Mouse (Mus musculus): ENCODE results near the gene A830031A19Rik. TPM values are rescaled to one million over a fixed set of nuclear protein-coding genes. Genes with fewer than 3 reads are reported as not detected.

Gene A830031A19Rik
- polyA plus RNA-seq, 1 experiment from 2014 or later: not detected

- peaks cover 57% of the 10 kb centered on the region for H3K4me1 ChIP-seq
- DNase-seq (ENCODE audit: extremely low spot score, low spot score): peak; percentile 77
These were observed 6.3 kb upstream of the A830031A19Rik start for GRCm38 (mm10) chr11:24081016-24081686.

DNA sequence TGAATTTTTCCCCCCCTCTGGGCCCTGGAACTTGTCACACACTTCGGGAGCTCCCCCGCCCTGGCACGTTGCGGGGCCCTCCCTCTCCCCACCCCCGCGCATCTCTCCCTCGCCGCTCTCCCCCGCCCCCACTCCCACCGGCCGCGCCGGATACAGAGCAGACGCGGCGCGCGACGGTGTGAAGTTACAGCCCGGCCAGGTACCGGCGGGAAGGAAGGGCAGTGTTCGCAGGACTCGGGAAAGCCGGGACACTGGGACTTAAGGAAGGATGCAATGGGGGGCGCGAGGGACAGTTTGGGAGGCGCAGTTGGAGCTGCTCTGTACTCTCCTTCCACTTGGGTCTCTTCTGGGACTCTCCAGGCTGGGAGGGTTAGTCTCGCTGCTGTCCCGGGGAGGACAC lies 5.7 kb upstream of the A830031A19Rik start:
- peak overlapping the region; percentile 96 for H3K27ac ChIP-seq
- WGBS: 0% methylated on average over 30 of the region's 30 CpGs
- peak overlapping the region; percentile 75 for H3K4me3 ChIP-seq
- H3K4me1 ChIP-seq: peaks cover 59% of the 10 kb centered on the region
- H3K9me3 ChIP-seq: no peaks in the 10 kb centered on the region
- peak; percentile 62 for DNase-seq (ENCODE audit: extremely low spot score, low spot score)
- H3K27me3 ChIP-seq (ENCODE audit: poor library complexity, severe bottlenecking): peaks cover 33% of the 10 kb centered on the region
- H3K36me3 ChIP-seq (replicated peaks): peaks cover 6% of the 10 kb centered on the region

More at GRCm38 (mm10) chr11:24081016-24081686, 6.3 kb upstream of the A830031A19Rik start:
- Histone ChIP-seq H3K36me3 (replicated peaks) (peaks cover 12% of the 10 kb centered on the region), H3K27ac (peak overlapping the region; percentile 96), H3K27me3 (ENCODE audit: poor library complexity, severe bottlenecking) (peaks cover 33% of the 10 kb centered on the region), H3K9me3 (no peaks in the 10 kb centered on the region), H3K4me3 (peak overlapping the region; percentile 75)
- under 1% methylated on average over 35 of the region's 35 CpGs for WGBS

GRCm38 (mm10) chr11:24079392-24080391 lies 4.8 kb upstream of the A830031A19Rik start:
- Histone ChIP-seq H3K4me3 (peak overlapping the region; percentile 75), H3K27me3 (ENCODE audit: poor library complexity, severe bottlenecking) (peaks cover 33% of the 10 kb centered on the region), H3K9me3 (no peaks in the 10 kb centered on the region), H3K4me1 (peaks cover 62% of the 10 kb centered on the region), H3K27ac (peak overlapping the region; percentile 96), H3K36me3 (replicated peaks) (no peaks in the 10 kb centered on the region)
- peak; percentile 67 for DNase-seq (ENCODE audit: extremely low spot score, low spot score)
- under 1% methylated on average over 43 of the region's 43 CpGs for WGBS

- H3K27me3 ChIP-seq (ENCODE audit: poor library complexity, severe bottlenecking): peaks cover 40% of the 10 kb centered on the region
- under 1% methylated on average over 38 of the region's 38 CpGs for WGBS
- peaks cover 67% of the 10 kb centered on the region for H3K4me1 ChIP-seq
- peak; percentile 68 for DNase-seq (ENCODE audit: extremely low spot score, low spot score)
- H3K9me3 ChIP-seq: no peaks in the 10 kb centered on the region
- peak overlapping the region; percentile 75 for H3K4me3 ChIP-seq
- peak overlapping the region; percentile 96 for H3K27ac ChIP-seq
- no peaks in the 10 kb centered on the region for H3K36me3 ChIP-seq (replicated peaks)
These were observed 4.0 kb upstream of the A830031A19Rik start for GRCm38 (mm10) chr11:24078706-24079316.

DNA sequence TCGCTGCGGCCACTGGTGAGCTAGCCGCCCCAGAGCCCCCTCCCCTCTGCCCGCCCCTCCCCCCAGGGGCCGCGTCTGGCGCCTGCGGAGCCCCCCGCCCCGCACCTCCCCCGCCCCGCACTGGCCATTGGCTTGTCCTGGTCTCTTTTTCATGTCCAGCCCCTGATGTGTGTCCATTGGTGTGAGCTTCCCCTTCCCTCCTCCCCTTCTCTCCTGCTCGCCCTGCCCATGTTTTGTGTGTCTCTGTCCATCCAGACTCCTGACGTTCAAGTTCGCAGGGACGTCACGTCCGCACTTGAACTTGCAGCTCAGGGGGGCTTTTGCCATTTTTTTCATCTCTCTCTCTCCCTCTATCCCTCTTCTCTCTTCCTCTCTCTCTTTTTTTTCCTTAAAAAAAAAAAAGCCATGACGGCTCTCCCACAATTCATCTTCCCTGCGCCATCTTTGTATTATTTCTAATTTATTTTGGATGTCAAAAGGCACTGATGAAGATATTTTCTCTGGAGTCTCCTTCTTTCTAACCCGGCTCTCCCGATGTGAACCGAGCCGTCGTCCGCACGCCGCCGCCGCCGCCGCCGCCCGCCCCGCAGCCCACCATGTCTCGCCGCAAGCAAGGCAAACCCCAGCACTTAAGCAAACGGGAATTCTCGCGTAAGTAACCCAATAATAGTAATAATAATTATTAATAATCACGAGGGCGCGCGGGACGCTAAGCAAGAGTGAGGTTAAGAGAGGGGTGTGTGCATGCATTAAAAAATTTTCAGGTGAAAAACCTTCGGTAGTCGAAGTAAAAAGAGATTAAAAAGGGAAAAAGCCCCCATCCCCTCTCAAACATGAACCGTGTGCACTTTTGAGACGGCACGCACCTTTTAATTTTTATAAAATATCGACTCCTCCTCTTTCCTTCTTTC lies 3.2 kb upstream of the A830031A19Rik start, which contains the start of gene Bcl11a:
TSS of gene Bcl11a (plus strand) at position 262 of the 911 bp plus-strand sequence.
- peaks cover 67% of the 10 kb centered on the region for H3K4me1 ChIP-seq

GRCm38 (mm10) chr11:24076821-24077730 lies 2.2 kb upstream of the A830031A19Rik start:
- H3K4me1 ChIP-seq: peaks cover 59% of the 10 kb centered on the region
- no peaks in the 10 kb centered on the region for H3K36me3 ChIP-seq (replicated peaks)
- DNase-seq (ENCODE audit: extremely low spot score, low spot score): peak; percentile 77
- peak overlapping the region; percentile 75 for H3K4me3 ChIP-seq
- H3K27ac ChIP-seq: peak overlapping the region; percentile 96
- peaks cover 44% of the 10 kb centered on the region for H3K27me3 ChIP-seq (ENCODE audit: poor library complexity, severe bottlenecking)
- H3K9me3 ChIP-seq: no peaks in the 10 kb centered on the region
- under 1% methylated on average over 59 of the region's 59 CpGs for WGBS

More for the DNA sequence above, 3.2 kb upstream of the A830031A19Rik start, which contains the start of gene Bcl11a:
- no peaks in the 10 kb centered on the region for H3K36me3 ChIP-seq (replicated peaks)
- H3K27me3 ChIP-seq (ENCODE audit: poor library complexity, severe bottlenecking): peaks cover 39% of the 10 kb centered on the region
- under 1% methylated on average over 41 of the region's 51 CpGs for whole genome bisulfite sequencing
- peak within 1 kb of the TSS; percentile 75 for H3K4me3 ChIP-seq
- peak within 1 kb of the TSS; percentile 96 for H3K27ac ChIP-seq
- peak; percentile 89 for DNase-seq (ENCODE audit: extremely low spot score, low spot score)
- H3K9me3 ChIP-seq: no peaks in the 10 kb centered on the region

GRCm38 (mm10) chr11:24076127-24076650 lies 1.3 kb upstream of the A830031A19Rik start:
- Histone ChIP-seq H3K4me3 (peak overlapping the region; percentile 75), H3K4me1 (peaks cover 51% of the 10 kb centered on the region)

GRCm38 (mm10) chr11:24075486-24076126 lies 752 bp upstream of the A830031A19Rik start:
- peaks cover 45% of the 10 kb centered on the region for H3K4me1 ChIP-seq

More at GRCm38 (mm10) chr11:24076127-24076650, 1.3 kb upstream of the A830031A19Rik start:
- peak; percentile 80 for DNase-seq (ENCODE audit: extremely low spot score, low spot score)
- WGBS: under 1% methylated on average over 32 of the region's 32 CpGs
- Histone ChIP-seq H3K27ac (peak overlapping the region; percentile 96), H3K27me3 (ENCODE audit: poor library complexity, severe bottlenecking) (peaks cover 44% of the 10 kb centered on the region), H3K9me3 (no peaks in the 10 kb centered on the region), H3K36me3 (replicated peaks) (no peaks in the 10 kb centered on the region)

GRCm38 (mm10) chr11:24074021-24074591 lies 748 bp downstream of the A830031A19Rik start:
- H3K36me3 ChIP-seq (replicated peaks): no peaks in the 10 kb centered on the region
- H3K4me3 ChIP-seq: peak overlapping the region; percentile 75
- peaks cover 34% of the 10 kb centered on the region for H3K4me1 ChIP-seq
- peaks cover 35% of the 10 kb centered on the region for H3K27me3 ChIP-seq (ENCODE audit: poor library complexity, severe bottlenecking)
- DNase-seq (ENCODE audit: extremely low spot score, low spot score): no peak
- under 1% methylated on average over 18 of the region's 18 CpGs for WGBS
- no peaks in the 10 kb centered on the region for H3K9me3 ChIP-seq
- peak overlapping the region; percentile 37; the same call in 1 of the 2 replicates for H3K27ac ChIP-seq

More at GRCm38 (mm10) chr11:24075486-24076126, 752 bp upstream of the A830031A19Rik start:
- Histone ChIP-seq H3K27ac (peak overlapping the region; percentile 96), H3K4me3 (peak overlapping the region; percentile 75), H3K36me3 (replicated peaks) (no peaks in the 10 kb centered on the region), H3K9me3 (no peaks in the 10 kb centered on the region), H3K27me3 (ENCODE audit: poor library complexity, severe bottlenecking) (peaks cover 40% of the 10 kb centered on the region)
- no peak for DNase-seq (ENCODE audit: extremely low spot score, low spot score)
- WGBS: 0% methylated on average over 17 of the region's 17 CpGs

DNA sequence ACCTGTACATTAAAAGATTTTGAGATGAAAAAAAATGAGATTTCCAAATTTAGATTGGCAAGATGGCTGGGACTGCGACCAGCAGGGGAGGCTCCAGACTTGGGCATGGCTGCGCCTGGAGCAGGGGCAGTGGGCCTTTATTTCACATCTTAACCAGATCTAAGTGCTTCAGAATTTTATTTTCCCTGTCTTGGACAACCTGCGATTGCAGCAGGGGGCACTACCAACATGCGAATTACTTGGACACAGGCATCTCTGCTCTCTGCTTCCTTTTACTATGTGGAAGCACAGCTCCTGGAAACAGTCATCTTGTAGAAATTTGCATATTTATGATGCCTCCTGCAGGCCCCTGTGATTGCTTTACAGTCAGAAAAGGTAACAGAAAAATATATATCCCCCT lies 9.5 kb downstream of the A830031A19Rik start:
- no peaks in the 10 kb centered on the region for H3K9me3 ChIP-seq
- no peak for DNase-seq (ENCODE audit: extremely low spot score, low spot score)
- 68% methylated on average over 4 of the region's 4 CpGs for WGBS
- no peaks in the 10 kb centered on the region for H3K36me3 ChIP-seq (replicated peaks)
- peaks cover 32% of the 10 kb centered on the region for H3K4me1 ChIP-seq
- peaks cover 48% of the 10 kb centered on the region for H3K27me3 ChIP-seq (ENCODE audit: poor library complexity, severe bottlenecking)
- H3K4me3 ChIP-seq: no peak overlapping the region
- no peak overlapping the region for H3K27ac ChIP-seq
